Mouse (Mus musculus) MEL (cell line): ENCODE results near the gene Gm44965. TPM values are rescaled to one million over a fixed set of nuclear protein-coding genes. Genes with fewer than 3 reads are reported as not detected.

ENCODE experiments used
- DNase-seq: peaks from one replicate; pipeline ENCODE4 v3.0.0; 2011; ENCODE audit warnings: low read depth, low spot score
- H3K27ac ChIP-seq: 2 replicates; pipeline ENCODE4 v1.5.1; 2012; ENCODE audit warnings: low read depth, mild to moderate bottlenecking, control low read depth, low read length, moderate library complexity; ENCODE audit not compliant: control insufficient read depth
- H3K27me3 ChIP-seq, 2 experiments: fragments of 150-350 bp in 1 of 2; sonication (generic) in 1 of 2; 2 replicates each; pipeline ENCODE4 v1.6.1; 2012; ENCODE audit warnings: low read length in 2 of 2, mild to moderate bottlenecking in 2 of 2, improper control_type of control experiment in 1 of 2, moderate library complexity in 1 of 2; ENCODE audit not compliant: insufficient read depth in 2 of 2, control insufficient read depth in 1 of 2
- H3K36me3 ChIP-seq, 2 experiments: 2 replicates each; pipeline ENCODE4 v1.6.1; 2012 to 2014; ENCODE audit warnings: low read length in 2 of 2, improper control_type of control experiment in 1 of 2, inconsistent platforms in 1 of 2, mild to moderate bottlenecking in 1 of 2; ENCODE audit not compliant: insufficient read depth in 2 of 2, control insufficient read depth in 1 of 2
- H3K4me1 ChIP-seq, 2 experiments: fragments of 150-350 bp in 1 of 2; sonication (generic) in 1 of 2; 2 replicates each; pipeline ENCODE4 v1.6.1; 2012; ENCODE audit warnings: low read length in 2 of 2, improper control_type of control experiment in 1 of 2, mild to moderate bottlenecking in 1 of 2; ENCODE audit not compliant: insufficient read depth in 2 of 2, control insufficient read depth in 1 of 2
- H3K4me3 ChIP-seq, 2 experiments: fragments of 150-350 bp in 1 of 2; sonication (generic) in 1 of 2; 2 replicates each; pipeline ENCODE4 v1.5.1; 2012; ENCODE audit warnings: low read depth in 2 of 2, low read length in 2 of 2, mild to moderate bottlenecking in 2 of 2, moderate library complexity in 2 of 2, control low read depth in 1 of 2, improper control_type of control experiment in 1 of 2; ENCODE audit not compliant: control insufficient read depth in 1 of 2, insufficient read depth in 1 of 2
- H3K79me2 ChIP-seq: 2 replicates; pipeline ENCODE4 v1.6.1; 2012; ENCODE audit warnings: mild to moderate bottlenecking, low read length, moderate library complexity; ENCODE audit not compliant: control insufficient read depth, poor library complexity, insufficient read depth
- H3K9ac ChIP-seq: 2 replicates; pipeline ENCODE4 v1.6.1; 2012; ENCODE audit warnings: low read depth, mild to moderate bottlenecking, control low read depth, low read length, moderate library complexity; ENCODE audit not compliant: control insufficient read depth, poor library complexity, severe bottlenecking
- H3K9me3 ChIP-seq: fragments of 150-350 bp; sonication (generic); replicated peaks from 2 replicates; pipeline ENCODE4 v1.6.1; 2012; ENCODE audit warnings: mild to moderate bottlenecking, low read length, improper control_type of control experiment, moderate library complexity; ENCODE audit not compliant: insufficient read depth
- CTCF ChIP-seq, 3 experiments: IDR thresholded peaks in 2 of 3; conservative IDR thresholded peaks in 1 of 3; 2 replicates each; pipeline ENCODE4 v1.5.1; 2011 to 2012; ENCODE audit warnings: low read length in 3 of 3, low read depth in 2 of 3, mild to moderate bottlenecking in 2 of 3, improper control_type of control experiment in 1 of 3, inconsistent platforms in 1 of 3, mixed read lengths in 1 of 3, moderate library complexity in 1 of 3; ENCODE audit not compliant: control insufficient read depth in 1 of 3, insufficient read depth in 1 of 3, poor library complexity in 1 of 3, severe bottlenecking in 1 of 3
- ETS1 ChIP-seq: IDR thresholded peaks from 2 replicates; pipeline ENCODE4 v1.6.1; 2012; ENCODE audit warnings: low read depth, mild to moderate bottlenecking, inconsistent platforms, low read length, improper control_type of control experiment, moderate library complexity
- GABPA ChIP-seq: IDR thresholded peaks from 2 replicates; pipeline ENCODE4 v1.6.1; 2012; ENCODE audit warnings: low read depth, mild to moderate bottlenecking, inconsistent platforms, low read length, improper control_type of control experiment, moderate library complexity
- GATA1 ChIP-seq: IDR thresholded peaks from 2 replicates; pipeline ENCODE4 v1.6.1; 2011; ENCODE audit warnings: low read depth, low read length, improper control_type of control experiment
- JUND ChIP-seq: IDR thresholded peaks from 2 replicates; pipeline ENCODE4 v1.6.1; 2011; ENCODE audit warnings: low read depth, mild to moderate bottlenecking, improper control_type of control experiment, low read length
- MAFK ChIP-seq: IDR thresholded peaks from 2 replicates; pipeline ENCODE4 v1.6.1; 2011; ENCODE audit warnings: low read depth, mild to moderate bottlenecking, low read length, improper control_type of control experiment, borderline replicate concordance
- MXI1 ChIP-seq: IDR thresholded peaks from 2 replicates; pipeline ENCODE4 v1.6.1; 2011; ENCODE audit warnings: mild to moderate bottlenecking, low read depth, low read length, improper control_type of control experiment
- MYB ChIP-seq: IDR thresholded peaks from 2 replicates; pipeline ENCODE4 v1.6.1; 2011; ENCODE audit warnings: mild to moderate bottlenecking, low read depth, low read length, improper control_type of control experiment
- NELFE ChIP-seq: IDR thresholded peaks from 2 replicates; pipeline ENCODE4 v1.6.1; 2011; ENCODE audit warnings: low read depth, low read length, improper control_type of control experiment
- NRF1 ChIP-seq: IDR thresholded peaks from 2 replicates; pipeline ENCODE4 v1.6.1; 2014; ENCODE audit warnings: low read depth, mild to moderate bottlenecking, inconsistent platforms, low read length, improper control_type of control experiment, moderate library complexity; ENCODE audit not compliant: poor library complexity, insufficient read depth, severe bottlenecking
- POLR2AphosphoS5 ChIP-seq: IDR thresholded peaks from 2 replicates; pipeline ENCODE4 v1.6.1; 2012; ENCODE audit warnings: low read depth, borderline replicate concordance, mild to moderate bottlenecking, inconsistent platforms, low read length, moderate library complexity, mixed read lengths
- TAL1 ChIP-seq: IDR thresholded peaks from 2 replicates; pipeline ENCODE4 v1.6.1; 2012; ENCODE audit warnings: mild to moderate bottlenecking, inconsistent platforms, low read length, moderate library complexity, mixed read lengths
- TCF12 ChIP-seq: IDR thresholded peaks from 2 replicates; pipeline ENCODE4 v1.6.1; 2014; ENCODE audit warnings: low read depth, mild to moderate bottlenecking, inconsistent platforms, low read length, improper control_type of control experiment, moderate library complexity
- ZKSCAN1 ChIP-seq: IDR thresholded peaks from 2 replicates; pipeline ENCODE4 v1.6.1; 2012; ENCODE audit warnings: low read depth, mild to moderate bottlenecking, inconsistent platforms, low read length, improper control_type of control experiment, moderate library complexity
- ZMIZ1 ChIP-seq: IDR thresholded peaks from 2 replicates; pipeline ENCODE4 v1.6.1; 2012; ENCODE audit warnings: low read depth, mild to moderate bottlenecking, inconsistent platforms, low read length, improper control_type of control experiment, moderate library complexity
- ZNF384 ChIP-seq: IDR thresholded peaks from 2 replicates; pipeline ENCODE4 v1.6.1; 2012; ENCODE audit warnings: low read depth, mild to moderate bottlenecking, inconsistent platforms, low read length, improper control_type of control experiment
- polyA plus RNA-seq, 2 experiments: library from polyadenylated mRNA; stranded (reverse) in 1 of 2; unstranded in 1 of 2; fragments of >175 nt in 1 of 2; fragments of >200 nt in 1 of 2; gene quantifications; 2 replicates each; pipeline versions ENCODE4 v1.2.1 to v1.2.4; 2012; ENCODE audit warnings: low replicate concordance in 2 of 2, low read depth in 1 of 2; ENCODE audit not compliant: insufficient read length in 2 of 2, insufficient read depth in 1 of 2, missing spikeins in 1 of 2
- total RNA-seq: library from RNA; depleted of rRNA; stranded (reverse); fragments of 300-350 nt; gene quantifications from 2 replicates; pipeline ENCODE4 v1.2.3, GENCODE M21; 2012

The Gm44965 gene
- total and polyA plus RNA-seq, 3 experiments: not detected

DNA sequence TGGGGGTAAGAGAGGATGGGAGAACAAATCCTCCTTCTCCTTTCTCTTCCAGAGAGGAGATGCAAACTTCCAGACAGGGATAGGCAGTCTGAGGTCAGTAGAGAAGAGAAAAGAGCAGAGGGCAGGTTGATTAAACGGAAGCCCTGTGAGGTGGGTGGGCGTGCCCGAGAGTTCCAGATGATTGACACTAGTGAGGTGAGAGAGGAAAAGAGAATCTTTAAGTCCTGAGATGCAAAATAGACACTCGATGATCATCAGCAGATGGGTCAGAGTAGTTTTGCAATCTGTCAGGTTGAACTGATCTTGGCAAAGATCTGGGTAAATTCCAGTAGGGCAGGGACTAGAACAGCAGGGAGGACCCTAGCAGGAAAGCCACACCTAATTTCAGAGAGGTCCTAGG is 71.0 kb downstream of the Gm44965 start:
- Histone ChIP-seq H3K36me3 (no peaks in the 10 kb centered on the region), H3K79me2 (no peaks in the 10 kb centered on the region), H3K4me3 (no peak overlapping the region), H3K9ac (no peak overlapping the region), H3K9me3 (no peaks in the 10 kb centered on the region), H3K27me3 (no peaks in the 10 kb centered on the region), H3K27ac (no peak overlapping the region), H3K4me1 (no peaks in the 10 kb centered on the region)
- no peak for DNase-seq
- no peak for TF ChIP-seq TAL1
- TF ChIP-seq GABPA: no peak
- TF ChIP-seq MXI1: no peak
- TF ChIP-seq CTCF (IDR thresholded peaks at IDR 0.05 in 2 of 3, conservative IDR thresholded peaks at IDR 0.05 in 1 of 3; ENCODE audit: control insufficient read depth in 1 of 3, insufficient read depth in 1 of 3, low read depth in 2 of 3, low read length in 3 of 3, poor library complexity in 1 of 3, severe bottlenecking in 1 of 3): no peak
- TF ChIP-seq GATA1: no peak

DNA sequence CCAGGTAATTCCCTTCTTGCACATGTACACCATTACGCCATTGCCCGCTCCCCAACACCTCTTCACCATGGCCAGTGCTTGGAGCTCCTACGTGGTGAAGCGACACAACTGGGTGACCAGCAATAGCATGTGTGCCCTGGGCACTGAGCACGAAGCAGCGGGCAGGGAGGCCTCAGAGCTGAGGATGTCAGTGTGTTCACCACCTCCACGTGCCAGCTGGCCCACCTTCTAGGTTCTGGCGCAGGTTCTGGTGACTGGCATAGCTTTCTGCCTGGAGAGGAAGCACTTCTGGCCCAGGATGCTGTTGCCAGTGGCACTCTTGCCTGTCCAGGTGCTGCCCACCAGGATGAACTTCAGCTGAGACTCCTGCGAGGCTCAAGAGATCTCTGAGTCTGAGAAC is 71.7 kb downstream of the Gm44965 start:
- no peak overlapping the region for H3K4me3 ChIP-seq
- no peaks in the 10 kb centered on the region for H3K27me3 ChIP-seq
- no peak overlapping the region for H3K9ac ChIP-seq
- H3K27ac ChIP-seq: no peak overlapping the region
- no peaks in the 10 kb centered on the region for H3K79me2 ChIP-seq
- H3K4me1 ChIP-seq: no peaks in the 10 kb centered on the region
- no peak for DNase-seq
- H3K36me3 ChIP-seq: no peaks in the 10 kb centered on the region
- H3K9me3 ChIP-seq: no peaks in the 10 kb centered on the region
- TF ChIP-seq TCF12 (no peak), ETS1 (no peak)

DNA sequence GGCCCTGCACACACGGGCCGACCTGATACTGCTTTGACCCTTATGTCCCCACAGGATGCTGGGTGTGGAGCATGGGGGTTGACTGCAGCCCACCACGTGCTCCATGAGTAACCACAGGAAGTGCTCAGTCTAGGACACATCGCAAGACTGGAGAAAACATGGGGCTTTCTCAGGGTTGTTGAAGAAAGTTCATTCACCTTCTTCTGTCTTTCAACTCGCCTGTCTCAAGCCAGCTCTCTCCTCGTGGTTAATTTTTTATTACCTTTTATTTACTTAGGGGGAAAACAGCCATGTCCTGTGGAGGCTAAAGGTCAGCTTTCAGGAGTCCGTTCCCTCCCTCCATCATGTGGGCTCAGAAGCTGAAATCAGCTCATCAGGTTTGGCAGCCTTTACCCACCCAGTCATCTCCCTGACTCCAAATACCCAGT is 72.4 kb downstream of the Gm44965 start:
- H3K79me2 ChIP-seq: no peaks in the 10 kb centered on the region
- no peak overlapping the region for H3K4me3 ChIP-seq
- no peaks in the 10 kb centered on the region for H3K36me3 ChIP-seq
- H3K4me1 ChIP-seq: no peaks in the 10 kb centered on the region
- TF ChIP-seq MYB: no peak
- TF ChIP-seq POLR2AphosphoS5: no peak
- TF ChIP-seq ZMIZ1: no peak
- no peak for TF ChIP-seq MXI1
- no peak for TF ChIP-seq ZKSCAN1
- TF ChIP-seq ETS1: no peak
- no peak for TF ChIP-seq NRF1
- no peak for TF ChIP-seq TAL1
- no peak for TF ChIP-seq NELFE
- TF ChIP-seq CTCF (IDR thresholded peaks at IDR 0.05 in 2 of 3, conservative IDR thresholded peaks at IDR 0.05 in 1 of 3; ENCODE audit: control insufficient read depth in 1 of 3, insufficient read depth in 1 of 3, low read depth in 2 of 3, low read length in 3 of 3, poor library complexity in 1 of 3, severe bottlenecking in 1 of 3): no peak
- no peak for TF ChIP-seq MAFK
- no peak for TF ChIP-seq ZNF384
- TF ChIP-seq JUND: no peak
- no peak for DNase-seq
- no peaks in the 10 kb centered on the region for H3K9me3 ChIP-seq
- H3K9ac ChIP-seq: no peak overlapping the region
- no peaks in the 10 kb centered on the region for H3K27me3 ChIP-seq
- no peak overlapping the region for H3K27ac ChIP-seq
